In genomic region chr6:54699477-54700056, GRCm38 (mm10) we compare ENCODE assay signal across 8 mouse cellular contexts. TPM values are rescaled to one million over a fixed set of nuclear protein-coding genes. Genes with fewer than 3 reads are reported as not detected.
A peak's percentile ranks its signal among the peaks of the same experiment; 100 is the strongest.
DNase-seq lines count a peak whose midpoint lies in the region; ATAC-seq and TF ChIP-seq lines count a peak whose summit lies in the region.

No protein-coding gene starts in this region.

- H3K4me1 ChIP-seq in erythroblast, embryonic 14.5 days (ENCODE audit: control insufficient read depth): no peaks in the 10 kb centered on the region
- H3K4me1 ChIP-seq in heart, embryonic 10.5 days: peaks cover 5% of the 10 kb centered on the region; the same call in 1 of the 2 replicates
- H3K4me1 ChIP-seq in limb, embryonic 13.5 days: peaks cover 25% of the 10 kb centered on the region
- peaks cover 24% of the 10 kb centered on the region for H3K4me1 ChIP-seq in midbrain, embryonic 14.5 days (ENCODE audit: control insufficient read depth, insufficient read depth, low read length)
- H3K4me1 ChIP-seq in small intestine, adult 2 months (ENCODE audit: control insufficient read depth, insufficient read depth, insufficient read length, low read length): peaks cover 5% of the 10 kb centered on the region

- no peaks in the 10 kb centered on the region for H3K36me3 ChIP-seq in erythroblast, embryonic 14.5 days (ENCODE audit: control insufficient read depth)
- H3K36me3 ChIP-seq in heart, embryonic 10.5 days: no peaks in the 10 kb centered on the region
- H3K36me3 ChIP-seq in limb, embryonic 13.5 days: no peaks in the 10 kb centered on the region
- 0 out of 2 replicates have a peak, but pooled peaks cover 4% of the 10 kb centered on the region for H3K36me3 ChIP-seq in midbrain, embryonic 14.5 days (ENCODE audit: control insufficient read depth, insufficient read depth, low read length)
- H3K36me3 ChIP-seq in small intestine, adult 2 months (ENCODE audit: control insufficient read depth, insufficient read depth, low read length): no peaks in the 10 kb centered on the region

- H3K27me3 ChIP-seq in erythroblast, embryonic 14.5 days (ENCODE audit: control insufficient read depth): peaks cover 53% of the 10 kb centered on the region
- H3K27me3 ChIP-seq in heart, embryonic 10.5 days (ENCODE audit: insufficient read depth, poor library complexity, severe bottlenecking): peaks cover 46% of the 10 kb centered on the region
- peaks cover 25% of the 10 kb centered on the region for H3K27me3 ChIP-seq in limb, embryonic 13.5 days
- H3K27me3 ChIP-seq in midbrain, embryonic 14.5 days (ENCODE audit: control insufficient read depth, insufficient read depth, low read length): no peaks in the 10 kb centered on the region
- no peaks in the 10 kb centered on the region for H3K27me3 ChIP-seq in small intestine, adult 2 months (ENCODE audit: control insufficient read depth, insufficient read depth, low read length)

- peak overlapping the region; percentile 62 for H3K9ac ChIP-seq in limb, embryonic 13.5 days
- H3K9ac ChIP-seq in midbrain, embryonic 14.5 days (replicated peaks; ENCODE audit: low read length): peak overlapping the region; percentile 56

- peak overlapping the region; percentile 60 for H3K27ac ChIP-seq in heart, embryonic 10.5 days
- no peak overlapping the region for H3K27ac ChIP-seq in limb, embryonic 13.5 days
- H3K27ac ChIP-seq in midbrain, embryonic 14.5 days (replicated peaks; ENCODE audit: low read depth, low read length): peak overlapping the region; percentile 5; the same call in 1 of the 2 replicates
- H3K27ac ChIP-seq in small intestine, adult 2 months (ENCODE audit: insufficient read depth, low read depth, low read length): no peak overlapping the region

- peak; percentile 91 for DNase-seq in brain, adult 2 months (ENCODE audit: low read depth, low spot score)
- DNase-seq in heart, embryonic 10.5 days (ENCODE audit: low spot score): peak; percentile 91
- DNase-seq in kidney, adult 9 months: peak; percentile 83
- DNase-seq in midbrain, embryonic 14.5 days: peak; percentile 92
- DNase-seq in adipocyte (ENCODE audit: low spot score): no peak

- TF ChIP-seq POLR2A in small intestine, adult 2 months (IDR thresholded peaks at IDR 0.05; ENCODE audit: low read depth, low read length): no peak

- H3K4me2 ChIP-seq in limb, embryonic 13.5 days (replicated peaks): peak overlapping the region; percentile 71
- peak overlapping the region; percentile 79 for H3K4me2 ChIP-seq in midbrain, embryonic 14.5 days (ENCODE audit: low read length)

- H3K4me3 ChIP-seq in erythroblast, embryonic 14.5 days (replicated peaks): peak overlapping the region; percentile 0
- peak overlapping the region; percentile 58 for H3K4me3 ChIP-seq in heart, embryonic 10.5 days
- H3K4me3 ChIP-seq in limb, embryonic 13.5 days: peak overlapping the region; percentile 49
- H3K4me3 ChIP-seq in midbrain, embryonic 14.5 days (replicated peaks; ENCODE audit: low read depth, low read length): peak overlapping the region; percentile 30
- peak overlapping the region; percentile 50 for H3K4me3 ChIP-seq in small intestine, adult 2 months (ENCODE audit: low read depth, low read length)

- 6% methylated on average over 19 of the region's 19 CpGs for WGBS in heart, embryonic 10.5 days
- 3% methylated on average over 19 of the region's 19 CpGs for WGBS in limb, embryonic 13.5 days
- WGBS in midbrain, embryonic 14.5 days: 3% methylated on average over 19 of the region's 19 CpGs
- 3% methylated on average over 19 of the region's 19 CpGs for WGBS in small intestine, adult 2 months

- no peaks in the 10 kb centered on the region for H3K9me3 ChIP-seq in erythroblast, embryonic 14.5 days (ENCODE audit: control insufficient read depth, low read length)
- H3K9me3 ChIP-seq in heart, embryonic 10.5 days: no peaks in the 10 kb centered on the region
- H3K9me3 ChIP-seq in limb, embryonic 13.5 days: no peaks in the 10 kb centered on the region
- H3K9me3 ChIP-seq in midbrain, embryonic 14.5 days (ENCODE audit: control insufficient read depth, low read length): no peaks in the 10 kb centered on the region

- peak; percentile 70 for ATAC-seq in limb, embryonic 13.5 days (ENCODE audit: low FRiP score, low read depth)
- peak; percentile 78; the same call in 1 of the 2 replicates for ATAC-seq in midbrain, embryonic 14.5 days (ENCODE audit: low FRiP score, low TSS enrichment)

- TF ChIP-seq CTCF in small intestine, adult 2 months (IDR thresholded peaks at IDR 0.05; ENCODE audit: extremely low read depth, insufficient read length, insufficient replicate concordance, low read depth, low read length): no peak

RNA-seq across cellular contexts. Expression of gene Mturn, which starts 18.1 kb away (rescaled TPM):
- 0.05 and 0.09 TPM in 2 replicates for polyA plus RNA-seq in erythroblast, embryonic 14.5 days (2012)
- polyA plus RNA-seq in heart, embryonic 10.5 days (2016; fragmentation: Nextera tagmentation; extraction: Ambion mirVana): 3.4 and 3.9 TPM in 2 replicates
- 12.0 and 12.2 TPM in 2 replicates for polyA plus RNA-seq in limb, embryonic 13.5 days (2015; fragmentation: Nextera tagmentation; extraction: Ambion mirVana)
- 82.8 and 114 TPM in 2 replicates for polyA plus RNA-seq in midbrain, embryonic 14.5 days (2014; fragmentation: Nextera tagmentation; extraction: Ambion mirVana)
- polyA plus RNA-seq in small intestine, adult 2 months (2012; rRNA removed): 2.8 and 3.8 TPM in 2 replicates

Comparison
In these comparisons a context has a peak if more than half of its experiments do, and no peak if none do; other contexts are left out.
1. H3K4me3 ChIP-seq: peak in every context shown above with its lines; median percentile 58 in heart, embryonic 10.5 days; 50 in small intestine, adult 2 months; 49 in limb, embryonic 13.5 days; 30 in midbrain, embryonic 14.5 days; 0 in erythroblast, embryonic 14.5 days.
2. H3K27ac ChIP-seq: peak in heart, embryonic 10.5 days (single experiment) and midbrain, embryonic 14.5 days (single experiment); none in limb, embryonic 13.5 days (single experiment) and small intestine, adult 2 months (single experiment).